Mouse (Mus musculus) left cerebral cortex, adult 18-20 months (tissue): ENCODE data around the gene Natd1. TPM values are rescaled to one million over a fixed set of nuclear protein-coding genes. Genes with fewer than 3 reads are reported as not detected.

Experiments
- total RNA-seq, 2 experiments: library from RNA; stranded (reverse); gene quantifications; 2 replicates each; pipeline ENCODE4 v1.2.3; 2021

Natd1 gene
- total RNA-seq, 2 experiments from 2014 or later = 11.4 to 12.3 TPM

Other genes starting within 250 kb of the Natd1 start
- gene Llgl1, start 215.0 kb downstream of the Natd1 start, total RNA-seq = 10 to 100 TPM; 34.6 to 35.4 TPM
- gene Flii, start 187.5 kb downstream of the Natd1 start, total RNA-seq = 10 to 100 TPM; 67.8 to 71.4 TPM
- 10 to 100 TPM; 19.5 to 19.9 TPM for gene Mief2, start 186.4 kb downstream of the Natd1 start, total RNA-seq
- gene Top3a, start 137.4 kb downstream of the Natd1 start, total RNA-seq = 1 to 10 TPM; 5.0 to 5.3 TPM
- 10 to 100 TPM; 33.0 to 33.7 TPM for gene Smcr8, start 137.2 kb downstream of the Natd1 start, total RNA-seq
- 1 to 10 TPM; 1.7 to 3.7 TPM for gene Shmt1, start 103.0 kb downstream of the Natd1 start, total RNA-seq
- 10 to 100 TPM; 26.6 to 31.6 TPM for gene Dhrs7b, start 84.1 kb downstream of the Natd1 start, total RNA-seq
- 10 to 100 TPM; 28.1 to 29.7 TPM for gene Tmem11, start 35.5 kb downstream of the Natd1 start, total RNA-seq
- gene Map2k3, start 17.3 kb upstream of the Natd1 start, total RNA-seq = 10 to 100 TPM; 20.5 to 21.4 TPM
- gene Kcnj12, start 107.8 kb upstream of the Natd1 start, total RNA-seq = 10 to 100 TPM; 18.9 to 19.0 TPM
- under 1 TPM; 0.52 to 1.00 TPM for gene Tnfrsf13b, start 212.0 kb upstream of the Natd1 start, total RNA-seq